Mouse (Mus musculus): ENCODE measurements around the gene A730015C16Rik. TPM values are rescaled to one million over a fixed set of nuclear protein-coding genes. Genes with fewer than 3 reads are reported as not detected.
A peak's percentile ranks its signal among the peaks of the same experiment; 100 is the strongest.

Gene A730015C16Rik
- polyA plus RNA-seq, 1 experiment from 2014 or later = 1.6 TPM

GRCm38 (mm10) chr4:108811142-108811541 is 37.3 kb downstream of the A730015C16Rik start:
- 62% methylated on average over 4 of the region's 4 CpGs for WGBS
- no peaks in the 10 kb centered on the region for H3K9me3 ChIP-seq (ENCODE audit: control insufficient read depth, low read length)
- H3K9ac ChIP-seq (ENCODE audit: low read length) = no peak overlapping the region
- ATAC-seq (replicated peaks; ENCODE audit: low FRiP score, low TSS enrichment, low read depth) (no peak), DNase-seq (ENCODE audit: low spot score) (no peak)
- H3K4me2 ChIP-seq (ENCODE audit: low read length) = no peak overlapping the region
- H3K4me3 ChIP-seq (ENCODE audit: low read depth, low read length) = no peak overlapping the region
- no peaks in the 10 kb centered on the region for H3K4me1 ChIP-seq (replicated peaks; ENCODE audit: control insufficient read depth, insufficient read depth, low read length)
- H3K36me3 ChIP-seq (ENCODE audit: control insufficient read depth, insufficient read depth, low read length) = peaks cover 11% of the 10 kb centered on the region
- H3K27me3 ChIP-seq (replicated peaks; ENCODE audit: control insufficient read depth, insufficient read depth, low read length) = no peaks in the 10 kb centered on the region
- no peak overlapping the region for H3K27ac ChIP-seq (ENCODE audit: low read depth)

- Histone ChIP-seq H3K4me3 (ENCODE audit: low read depth, low read length) (no peak overlapping the region), H3K9ac (ENCODE audit: low read length) (no peak overlapping the region), H3K27me3 (replicated peaks; ENCODE audit: control insufficient read depth, insufficient read depth, low read length) (no peaks in the 10 kb centered on the region), H3K27ac (ENCODE audit: low read depth) (no peak overlapping the region), H3K36me3 (ENCODE audit: control insufficient read depth, insufficient read depth, low read length) (no peaks in the 10 kb centered on the region), H3K9me3 (ENCODE audit: control insufficient read depth, low read length) (no peaks in the 10 kb centered on the region), H3K4me2 (ENCODE audit: low read length) (no peak overlapping the region), H3K4me1 (replicated peaks; ENCODE audit: control insufficient read depth, insufficient read depth, low read length) (peaks cover 6% of the 10 kb centered on the region)
- ATAC-seq (replicated peaks; ENCODE audit: low FRiP score, low TSS enrichment, low read depth) (no peak), DNase-seq (ENCODE audit: low spot score) (no peak)
- 83% methylated on average over 2 of the region's 2 CpGs for WGBS
Observed at GRCm38 (mm10) chr4:108803535-108803934, 44.9 kb downstream of the A730015C16Rik start.

GRCm38 (mm10) chr4:108798083-108798830 is 50.2 kb downstream of the A730015C16Rik start:
- H3K4me1 ChIP-seq (replicated peaks; ENCODE audit: control insufficient read depth, insufficient read depth, low read length) = peaks cover 6% of the 10 kb centered on the region
- no peak overlapping the region for H3K4me2 ChIP-seq (ENCODE audit: low read length)
- no peaks in the 10 kb centered on the region for H3K36me3 ChIP-seq (ENCODE audit: control insufficient read depth, insufficient read depth, low read length)
- DNase-seq (ENCODE audit: low spot score) (peak; percentile 80), ATAC-seq (replicated peaks; ENCODE audit: low FRiP score, low TSS enrichment, low read depth) (no peak)
- WGBS = 54% methylated on average over 2 of the region's 2 CpGs
- no peak overlapping the region for H3K27ac ChIP-seq (ENCODE audit: low read depth)
- no peaks in the 10 kb centered on the region for H3K9me3 ChIP-seq (ENCODE audit: control insufficient read depth, low read length)
- no peak overlapping the region for H3K4me3 ChIP-seq (ENCODE audit: low read depth, low read length)
- no peak overlapping the region for H3K9ac ChIP-seq (ENCODE audit: low read length)
- no peaks in the 10 kb centered on the region for H3K27me3 ChIP-seq (replicated peaks; ENCODE audit: control insufficient read depth, insufficient read depth, low read length)

Other genes starting within 250 kb of the A730015C16Rik start
- gene Cc2d1b, start 228.7 kb downstream of the A730015C16Rik start, polyA plus RNA-seq (2014; fragmentation: Nextera tagmentation; extraction: Ambion mirVana) = 32.5 and 32.8 TPM in 2 replicates
- 1.6 and 1.9 TPM in 2 replicates for gene 3110021N24Rik, start 129.0 kb downstream of the A730015C16Rik start, polyA plus RNA-seq (2014; fragmentation: Nextera tagmentation; extraction: Ambion mirVana)
- 4.5 and 4.9 TPM in 2 replicates for gene Zfyve9, start 67.8 kb downstream of the A730015C16Rik start, polyA plus RNA-seq (2014; fragmentation: Nextera tagmentation; extraction: Ambion mirVana)
- gene Btf3l4, start 15.0 kb downstream of the A730015C16Rik start, polyA plus RNA-seq (2014; fragmentation: Nextera tagmentation; extraction: Ambion mirVana) = 169 and 171 TPM in 2 replicates
- gene Txndc12, start 14.0 kb downstream of the A730015C16Rik start, polyA plus RNA-seq (2014; fragmentation: Nextera tagmentation; extraction: Ambion mirVana) = 108 and 117 TPM in 2 replicates
- gene Kti12, start 834 bp downstream of the A730015C16Rik start, polyA plus RNA-seq (2014; fragmentation: Nextera tagmentation; extraction: Ambion mirVana) = 58.5 and 60.5 TPM in 2 replicates
- 14.5 and 16.9 TPM in 2 replicates for gene Rab3b, start 30.4 kb upstream of the A730015C16Rik start, polyA plus RNA-seq (2014; fragmentation: Nextera tagmentation; extraction: Ambion mirVana)
- 45.8 and 47.9 TPM in 2 replicates for gene Nrd1, start 152.0 kb upstream of the A730015C16Rik start, polyA plus RNA-seq (2014; fragmentation: Nextera tagmentation; extraction: Ambion mirVana)